Mouse (Mus musculus): ENCODE data around the gene Purb.
"Not testable (repeated sequence)": the region's sequence is repeated elsewhere in the genome, so short reads cannot be mapped to it uniquely, and the experiment has no call there.

The Purb gene

GRCm38 (mm10) chr11:6486916-6487315 is 11.2 kb upstream of the Purb start:
- in situ Hi-C loops (cut with MboI; ENCODE audit: low sequenced_read_pairs): no loop called here

GRCm38 (mm10) chr11:6484244-6484959 is 8.7 kb upstream of the Purb start:
- in situ Hi-C loops (cut with MboI; ENCODE audit: low sequenced_read_pairs): no loop called here

- in situ Hi-C loops (cut with MboI; ENCODE audit: low sequenced_read_pairs): no loop called here
Measured at GRCm38 (mm10) chr11:6483103-6483502, 7.4 kb upstream of the Purb start.

- in situ Hi-C loops (cut with MboI; ENCODE audit: low sequenced_read_pairs): no loop called here
Measured at GRCm38 (mm10) chr11:6481669-6482185, 6.0 kb upstream of the Purb start.

DNA sequence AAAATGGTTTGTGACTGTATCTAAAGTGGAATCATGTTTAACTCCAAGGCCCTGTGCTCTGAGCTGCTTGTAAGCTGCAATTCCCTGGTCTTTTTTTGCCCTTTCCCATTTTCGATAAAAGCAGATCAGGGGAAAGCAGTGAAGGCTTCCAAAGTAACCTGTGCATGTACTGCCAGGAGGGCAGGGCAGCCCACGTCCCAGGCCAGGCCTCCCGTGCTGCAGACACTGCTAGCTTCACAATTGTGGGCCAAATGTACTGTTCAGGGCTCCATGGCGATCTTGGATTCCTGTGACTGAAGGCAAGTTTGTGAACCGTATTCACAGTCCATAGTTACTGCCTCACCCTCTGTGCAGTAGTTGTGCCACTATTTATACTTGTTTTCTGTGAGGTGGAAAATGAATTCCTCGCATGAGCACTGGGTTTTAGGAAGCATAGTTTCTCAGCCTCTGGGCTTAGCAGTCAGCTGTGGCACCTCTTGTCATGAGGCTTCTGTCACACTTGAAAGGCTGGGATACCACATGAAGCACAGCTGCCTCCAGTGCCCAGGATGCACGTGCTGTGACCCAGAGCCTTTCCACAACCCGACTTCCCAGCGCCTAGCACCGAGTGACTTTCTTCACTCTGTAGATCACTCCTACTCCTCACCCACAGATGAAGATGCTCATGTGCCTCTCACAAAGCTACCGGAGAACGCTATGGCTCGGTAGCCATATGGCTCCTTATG is 5.1 kb upstream of the Purb start:
- in situ Hi-C loops (cut with MboI; ENCODE audit: low sequenced_read_pairs): no loop called here

DNA sequence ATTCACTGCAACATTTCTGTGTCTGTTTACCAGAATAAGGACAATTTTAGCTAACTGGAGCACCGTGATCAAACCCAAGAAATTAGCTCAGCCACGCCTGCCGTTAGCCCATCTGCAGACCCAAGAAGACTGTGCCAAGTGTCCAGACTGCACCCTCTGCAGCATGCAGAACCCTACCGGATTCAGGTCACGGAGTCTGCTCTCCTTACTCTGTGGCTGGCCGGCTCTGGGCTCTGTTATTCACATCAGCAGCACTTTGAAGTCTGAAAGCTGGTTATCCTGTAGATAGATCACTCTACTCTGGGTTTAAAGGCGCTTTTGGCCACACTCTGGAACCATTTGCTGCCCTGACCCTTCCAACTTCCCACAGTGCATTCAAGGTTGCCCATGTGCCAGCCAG is 4.5 kb upstream of the Purb start:
- in situ Hi-C loops (cut with MboI; ENCODE audit: low sequenced_read_pairs): no loop called here

DNA sequence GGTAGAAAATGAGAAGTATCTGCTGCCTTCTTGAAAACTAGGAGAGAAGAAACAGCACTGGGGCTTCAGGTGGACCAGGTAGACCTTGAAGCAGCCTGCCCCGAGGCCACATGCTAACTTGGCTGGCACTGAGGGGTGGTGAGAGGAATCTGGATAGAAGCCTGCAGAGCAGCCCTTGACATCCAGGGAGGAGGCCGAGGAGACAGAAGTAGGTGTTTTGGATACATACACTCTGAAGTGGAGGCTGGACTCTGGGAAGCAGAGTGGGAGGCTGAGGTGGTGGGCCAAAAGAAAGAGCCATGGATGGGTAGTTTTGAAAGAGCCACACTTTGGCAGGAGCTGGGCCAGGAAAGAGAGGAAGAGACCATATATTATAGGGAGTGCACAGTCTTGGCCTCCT is 3.5 kb upstream of the Purb start:
- in situ Hi-C loops (cut with MboI; ENCODE audit: low sequenced_read_pairs): no loop called here

DNA sequence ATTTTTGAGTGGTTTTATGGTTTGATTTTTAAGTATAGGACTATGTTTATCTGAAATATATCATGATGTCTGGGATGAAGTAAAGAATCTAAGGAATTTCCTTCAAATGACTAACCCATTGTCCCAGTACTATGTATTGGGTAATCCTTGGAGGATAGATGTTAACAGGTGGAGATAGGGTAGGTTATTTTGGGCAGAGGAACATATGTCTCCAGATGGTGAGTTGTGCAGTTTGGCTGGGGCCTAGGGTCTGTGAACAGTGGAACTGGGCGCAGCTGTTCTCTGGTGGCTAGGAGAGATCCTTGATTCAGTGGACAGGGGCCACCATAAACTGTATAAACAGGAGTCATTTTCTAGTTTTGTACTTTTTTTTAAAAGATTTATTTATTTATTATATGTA is 1.6 kb upstream of the Purb start:
- in situ Hi-C loops (cut with MboI; ENCODE audit: low sequenced_read_pairs): no loop called here

DNA sequence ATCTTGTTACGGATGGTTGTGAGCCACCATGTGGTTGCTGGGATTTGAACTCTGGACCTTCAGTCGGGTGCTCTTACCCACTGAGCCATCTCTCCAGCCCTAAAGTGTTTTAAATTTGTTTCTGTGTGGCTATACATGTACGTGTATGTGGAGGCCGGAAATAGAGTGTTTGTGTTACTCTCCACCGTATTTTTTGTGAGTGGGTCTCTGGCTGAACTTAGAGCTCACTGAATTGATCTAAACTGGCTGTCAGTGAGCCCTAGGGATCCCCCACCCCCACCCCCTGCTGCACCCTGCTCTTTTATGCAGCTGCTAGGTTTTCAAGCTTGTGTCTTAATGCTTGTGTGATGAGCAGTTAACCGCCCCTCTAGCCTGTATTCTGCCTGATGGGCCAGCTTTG is 1.2 kb upstream of the Purb start:
- in situ Hi-C loops (cut with MboI; ENCODE audit: low sequenced_read_pairs): no loop called here

- in situ Hi-C loops (cut with MboI; ENCODE audit: low sequenced_read_pairs): no loop called here
Measured at GRCm38 (mm10) chr11:6474874-6475731, 614 bp downstream of the Purb start.

- in situ Hi-C loops (cut with MboI; ENCODE audit: low sequenced_read_pairs): no loop called here
Measured at GRCm38 (mm10) chr11:6474381-6474780, 1.3 kb downstream of the Purb start.

DNA sequence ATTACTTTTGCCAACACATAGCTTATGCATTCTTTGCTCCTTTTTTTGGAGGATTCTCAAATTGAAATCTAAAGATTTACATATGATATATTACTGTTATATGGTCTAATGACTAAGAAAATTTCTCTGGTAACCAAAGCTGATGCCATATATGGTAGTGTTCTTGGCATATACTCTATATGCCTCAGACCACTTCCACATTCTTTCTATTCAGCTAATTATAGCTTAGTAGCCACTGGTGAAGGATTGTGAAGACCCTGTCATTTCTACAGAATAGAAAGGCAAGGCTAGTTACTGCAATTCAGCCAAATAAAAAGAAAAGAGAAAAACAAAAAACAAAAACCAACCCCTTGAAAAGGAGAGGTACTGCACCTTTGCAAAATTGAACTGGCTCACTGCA is 3.6 kb downstream of the Purb start:
- in situ Hi-C loops (cut with MboI; ENCODE audit: low sequenced_read_pairs): no loop called here

- in situ Hi-C loops (cut with MboI; ENCODE audit: low sequenced_read_pairs): no loop called here
Measured at GRCm38 (mm10) chr11:6471493-6471892, 4.2 kb downstream of the Purb start.

- in situ Hi-C loops (cut with MboI; ENCODE audit: low sequenced_read_pairs): no loop called here
Measured at GRCm38 (mm10) chr11:6471054-6471453, 4.7 kb downstream of the Purb start.

DNA sequence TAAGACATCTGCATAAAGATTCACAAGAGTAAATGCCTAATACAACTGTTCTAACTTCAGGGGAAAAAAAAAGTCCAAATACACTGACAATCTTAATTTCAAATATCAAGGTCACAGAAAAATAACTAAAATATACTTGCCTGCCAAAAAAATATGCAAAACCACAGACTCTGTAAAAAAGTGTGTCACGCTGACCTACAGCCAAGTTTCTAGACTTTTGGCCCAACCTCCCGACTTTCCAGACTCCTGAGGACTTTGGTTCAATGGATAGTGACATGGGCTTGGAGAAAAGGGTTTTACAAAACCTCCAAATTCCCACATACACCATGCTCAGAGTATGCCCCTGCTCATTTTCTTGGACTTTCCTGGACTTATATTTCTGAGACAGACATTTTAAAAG is 7.2 kb downstream of the Purb start:
- in situ Hi-C loops (cut with MboI; ENCODE audit: low sequenced_read_pairs): no loop called here

DNA sequence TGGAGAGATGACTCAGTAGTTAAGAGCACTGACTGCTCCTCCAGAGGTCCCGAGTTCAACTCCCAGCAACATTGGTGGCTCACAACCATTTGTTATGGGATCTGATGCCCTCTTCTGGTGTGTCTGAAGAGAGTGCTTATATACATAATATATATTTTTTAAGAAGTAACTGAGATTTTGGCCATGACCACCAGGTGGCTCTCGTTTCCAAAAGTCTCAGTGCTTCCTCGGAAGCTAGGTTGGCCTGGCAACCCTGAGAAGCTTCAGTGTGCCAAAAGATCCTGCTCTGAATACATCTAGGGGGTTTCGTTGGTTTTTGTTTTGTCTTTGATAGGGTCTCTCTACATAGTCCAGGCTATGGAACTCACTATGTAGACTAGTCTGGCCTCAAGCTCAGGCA is 10.6 kb downstream of the Purb start:
- in situ Hi-C loops (cut with MboI; ENCODE audit: low sequenced_read_pairs): no loop called here

GRCm38 (mm10) chr11:6463159-6463837 is 12.4 kb downstream of the Purb start:
- in situ Hi-C loops (cut with MboI; ENCODE audit: low sequenced_read_pairs): no loop called here

- in situ Hi-C loops (cut with MboI; ENCODE audit: low sequenced_read_pairs): no loop called here
Measured at GRCm38 (mm10) chr11:6456083-6456482, 19.6 kb downstream of the Purb start.

GRCm38 (mm10) chr11:6448155-6448554 is 27.6 kb downstream of the Purb start:
- in situ Hi-C loops (cut with MboI; ENCODE audit: low sequenced_read_pairs): not testable (repeated sequence)

GRCm38 (mm10) chr11:6447493-6447892 is 28.2 kb downstream of the Purb start:
- in situ Hi-C loops (cut with MboI; ENCODE audit: low sequenced_read_pairs): no loop called here

DNA sequence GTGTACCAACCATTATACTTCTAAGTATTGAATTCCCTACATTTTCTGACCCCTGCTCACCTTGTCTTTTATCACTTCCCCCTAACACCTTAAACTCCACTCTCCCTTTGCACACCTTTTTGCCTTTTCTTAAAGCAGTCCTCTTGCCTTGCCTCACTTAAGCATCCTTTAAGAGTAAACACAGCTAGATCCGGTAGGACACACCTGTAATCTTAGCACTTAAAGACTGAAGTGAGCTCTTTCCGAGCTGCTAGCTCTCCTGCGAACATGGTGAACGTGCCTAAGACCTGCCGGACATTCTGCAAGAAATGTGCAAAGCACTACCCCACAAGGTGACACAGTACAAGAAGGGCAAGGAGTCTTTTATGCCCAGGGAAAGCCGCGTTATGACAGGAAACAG is 29.8 kb downstream of the Purb start:
- in situ Hi-C loops (cut with MboI; ENCODE audit: low sequenced_read_pairs): no loop called here
